Mouse (Mus musculus) left cerebral cortex, postnatal 4 days (tissue): ENCODE data around the gene Klc3. TPM values are rescaled to one million over a fixed set of nuclear protein-coding genes. Genes with fewer than 3 reads are reported as not detected.
A peak's percentile ranks its signal among the peaks of the same experiment; 100 is the strongest.

Experiments
- DNase-seq: peaks from one replicate; pipeline ENCODE4 v3.0.0-alpha.2; 2022
- intact Hi-C: fragments of 180-260 bp; cut with DNase I; formaldehyde crosslinking; loops from one replicate; pipeline ENCODE4 v1.15.1; 2025
- total RNA-seq, 2 experiments: library from RNA; stranded (reverse); gene quantifications; 2 replicates each; pipeline ENCODE4 v1.2.3; 2021

Gene Klc3
- total RNA-seq, 2 experiments from 2014 or later, result 1.2 to 1.3 TPM

- intact Hi-C loops, result no loop called here
- DNase-seq, result no peak
Measured at GRCm38 (mm10) chr7:19410766-19411344, 7.0 kb upstream of the Klc3 start.

GRCm38 (mm10) chr7:19409753-19410152 is 5.8 kb upstream of the Klc3 start:
- intact Hi-C loops, result loop anchor here (10.0 kb wide), 1 partner anchor 295 kb away; no protein-coding TSS in a partner anchor
- no peak for DNase-seq

GRCm38 (mm10) chr7:19405417-19405816 is 1.5 kb upstream of the Klc3 start:
- peak; percentile 78 for DNase-seq
- intact Hi-C loops, result loop anchor here (10.0 kb wide), 1 partner anchor 299 kb away; no protein-coding TSS in a partner anchor

- intact Hi-C loops, result loop anchor here (10.0 kb wide), 1 partner anchor 300 kb away; no protein-coding TSS in a partner anchor
- DNase-seq, result no peak
Measured at GRCm38 (mm10) chr7:19404476-19404875, 572 bp upstream of the Klc3 start, which contains the start of gene Ckm. Gene Ckm (plus strand): TSS chr7:19404776.

DNA sequence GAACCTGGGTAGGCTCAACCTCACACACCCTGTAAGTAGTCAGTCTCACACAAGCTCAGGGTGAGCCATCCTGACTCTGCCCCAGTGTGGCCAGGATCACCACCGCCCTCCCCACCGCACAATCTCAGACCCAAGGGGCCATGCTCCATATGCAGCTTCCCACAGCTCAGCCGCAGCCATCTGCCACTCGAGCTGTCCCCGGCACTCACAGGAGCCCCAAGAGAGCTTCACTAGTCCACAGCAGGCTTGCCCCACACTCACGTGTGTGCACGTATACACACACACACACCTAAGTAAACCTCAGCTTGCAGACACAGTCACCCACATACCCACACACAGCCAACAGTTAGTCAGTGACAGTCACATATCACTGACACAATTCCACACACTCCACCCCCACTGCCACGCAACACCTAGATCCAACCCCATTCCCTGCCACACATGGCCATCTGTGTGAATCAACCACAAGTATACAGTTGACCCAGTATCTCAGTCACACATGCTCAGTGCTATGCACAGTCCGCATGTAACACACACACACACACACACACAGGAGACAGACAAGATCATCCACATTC is 1.3 kb downstream of the Klc3 start:
- DNase-seq, result no peak
- intact Hi-C loops, result loop anchor here (10.0 kb wide), 1 partner anchor 302 kb away; no protein-coding TSS in a partner anchor

DNA sequence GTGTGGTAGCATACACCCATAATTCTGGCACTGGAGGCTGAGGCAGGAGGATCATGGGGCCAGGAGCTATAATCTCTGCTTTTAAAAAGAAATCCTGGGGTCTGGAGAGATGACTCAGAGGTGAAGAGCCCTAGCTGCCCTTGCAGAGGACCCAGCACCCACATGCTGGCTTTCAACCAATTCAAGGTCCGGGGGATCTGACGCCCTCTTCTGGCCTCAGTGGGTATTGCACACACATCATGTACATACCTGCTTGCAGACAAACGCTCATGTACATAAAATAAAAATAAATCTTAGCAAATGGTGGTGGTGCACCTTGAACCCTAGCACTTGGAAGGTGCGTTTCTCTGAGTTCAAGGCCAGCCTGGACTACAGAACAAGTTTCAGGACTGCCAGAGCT is 3.0 kb downstream of the Klc3 start:
- intact Hi-C loops, result loop anchor here (10.0 kb wide), 1 partner anchor 304 kb away; no protein-coding TSS in a partner anchor
- no peak for DNase-seq

- intact Hi-C loops, result loop anchor here (10.0 kb wide), 1 partner anchor 305 kb away; no protein-coding TSS in a partner anchor
- DNase-seq, result no peak
Measured at GRCm38 (mm10) chr7:19399496-19400280, 4.2 kb downstream of the Klc3 start.

GRCm38 (mm10) chr7:19394484-19394883 is 9.4 kb downstream of the Klc3 start:
- intact Hi-C loops, result no loop called here
- DNase-seq, result no peak

DNA sequence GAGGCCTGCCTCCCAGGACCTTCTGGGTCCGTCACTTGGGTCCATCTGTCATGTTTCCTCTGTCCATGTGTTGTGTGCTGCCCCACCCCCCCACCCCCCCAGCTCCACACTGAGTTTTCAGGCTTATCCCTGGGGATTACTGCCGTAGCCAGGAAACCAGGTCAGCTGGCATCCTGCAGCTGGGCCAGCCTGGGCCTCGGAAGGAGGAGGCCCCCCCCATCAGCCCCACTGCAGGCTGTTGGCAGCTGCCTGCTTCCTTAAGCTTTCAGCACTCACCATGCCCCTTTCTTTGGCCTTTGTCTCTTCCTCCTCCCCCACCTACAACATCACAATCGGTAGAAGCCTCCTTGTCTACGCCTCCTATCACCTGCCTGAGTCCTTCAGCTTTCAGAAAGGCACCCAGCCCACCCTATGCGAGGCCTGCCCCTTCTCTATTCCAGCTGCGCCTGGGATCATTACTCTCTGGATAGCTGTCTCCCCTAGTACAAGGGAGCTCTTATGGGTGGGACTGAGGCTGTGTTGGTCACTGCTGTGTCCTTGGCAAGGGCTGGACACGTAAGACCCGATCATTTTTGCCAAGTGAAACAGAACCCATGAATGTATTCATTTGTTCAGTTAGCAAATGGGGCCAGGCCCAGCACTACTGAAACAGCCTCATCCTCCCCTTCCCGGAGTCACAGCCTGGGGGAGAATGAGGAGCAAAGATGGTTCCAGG is 15.0 kb downstream of the Klc3 start:
- DNase-seq, result peak; percentile 41
- intact Hi-C loops, result no loop called here

DNA sequence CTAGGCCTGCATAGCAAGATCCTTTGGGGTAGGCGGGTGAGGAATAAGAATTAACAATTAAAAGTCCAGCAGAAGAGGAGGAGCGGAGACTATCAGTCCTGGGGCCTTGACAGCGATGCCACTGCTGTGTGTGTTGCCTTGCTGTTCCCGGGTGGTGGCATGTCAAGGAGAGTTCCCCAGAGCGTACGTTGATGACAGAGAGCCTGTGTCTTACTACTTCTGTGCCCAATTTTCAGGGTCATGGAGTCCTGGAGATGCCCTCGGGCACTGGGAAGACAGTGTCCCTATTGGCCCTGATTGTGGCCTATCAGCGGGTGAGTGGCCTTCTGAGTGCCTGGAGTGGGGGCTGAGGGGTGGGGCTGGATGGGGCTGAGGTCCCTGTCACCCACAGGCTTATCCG is 20.2 kb downstream of the Klc3 start:
- DNase-seq, result no peak
- intact Hi-C loops, result no loop called here

GRCm38 (mm10) chr7:19382166-19382541 is 21.8 kb downstream of the Klc3 start:
- no peak for DNase-seq

GRCm38 (mm10) chr7:19381377-19382165 is 22.3 kb downstream of the Klc3 start, which contains the start of gene Ercc2:
Gene Ercc2 (plus strand): TSS chr7:19382010.
- peak; percentile 99 for DNase-seq
- intact Hi-C loops, result no loop called here

More at GRCm38 (mm10) chr7:19382166-19382541, 21.8 kb downstream of the Klc3 start:
- intact Hi-C loops, result no loop called here

- no peak for DNase-seq
- intact Hi-C loops, result no loop called here
Measured at GRCm38 (mm10) chr7:19378049-19378448, 25.9 kb downstream of the Klc3 start.

DNA sequence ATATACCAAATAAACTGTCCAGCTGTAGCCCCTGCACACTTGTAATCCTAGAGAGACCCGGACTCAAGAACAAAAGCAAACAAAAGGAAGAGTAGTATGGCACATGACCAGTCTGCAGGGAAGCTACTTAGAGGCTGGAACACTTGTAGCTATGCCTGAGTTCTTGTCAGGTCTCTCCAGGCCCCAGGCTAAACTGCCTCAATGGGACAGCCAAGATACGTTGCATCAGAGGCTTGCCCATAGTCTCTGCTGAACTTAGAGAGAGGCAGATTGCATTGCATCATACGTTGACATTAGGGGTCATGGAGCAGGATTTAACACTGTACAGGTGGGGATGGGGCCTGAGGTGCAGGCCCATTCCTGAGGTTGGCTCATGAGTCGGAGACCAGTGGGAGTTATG is 27.9 kb downstream of the Klc3 start:
- DNase-seq, result no peak
- intact Hi-C loops, result no loop called here

DNA sequence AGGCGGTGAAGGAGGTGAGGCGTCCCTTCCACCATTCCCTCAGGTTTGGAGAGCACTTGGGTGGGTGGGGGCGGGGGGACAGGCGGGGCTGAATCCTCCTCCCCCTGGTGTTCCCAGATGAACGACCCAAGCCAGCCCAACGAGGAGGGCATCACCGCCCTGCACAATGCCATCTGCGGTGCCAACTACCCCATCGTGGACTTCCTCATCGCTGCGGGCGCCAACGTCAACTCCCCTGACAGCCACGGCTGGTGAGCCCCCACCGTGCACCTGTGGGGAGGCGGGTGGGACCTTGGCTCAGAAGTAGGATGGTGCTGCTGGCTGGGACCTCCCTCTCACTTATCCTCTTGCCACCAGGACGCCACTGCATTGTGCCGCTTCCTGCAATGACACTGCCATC is 28.5 kb downstream of the Klc3 start:
- intact Hi-C loops, result no loop called here
- DNase-seq, result no peak

DNA sequence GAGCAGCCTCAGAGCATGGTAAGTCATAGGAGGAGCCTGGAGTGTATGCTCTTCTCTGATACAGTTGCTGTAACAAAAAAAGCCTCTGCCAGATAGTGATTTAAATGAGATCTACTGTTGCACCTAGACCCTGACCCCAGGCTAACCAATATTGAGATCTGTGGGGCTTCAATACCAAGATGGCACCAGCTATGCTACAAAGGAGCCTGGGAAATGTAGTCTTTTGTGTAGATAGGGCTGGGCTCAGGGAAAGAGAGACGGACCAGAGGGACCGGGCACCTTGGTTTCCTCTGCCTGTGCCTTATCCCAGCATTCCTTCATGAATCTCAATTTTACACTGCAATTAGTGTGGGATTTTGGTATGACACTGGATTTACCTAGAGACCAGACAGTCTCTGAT is 30.5 kb downstream of the Klc3 start:
- intact Hi-C loops, result no loop called here
- DNase-seq, result no peak

DNA sequence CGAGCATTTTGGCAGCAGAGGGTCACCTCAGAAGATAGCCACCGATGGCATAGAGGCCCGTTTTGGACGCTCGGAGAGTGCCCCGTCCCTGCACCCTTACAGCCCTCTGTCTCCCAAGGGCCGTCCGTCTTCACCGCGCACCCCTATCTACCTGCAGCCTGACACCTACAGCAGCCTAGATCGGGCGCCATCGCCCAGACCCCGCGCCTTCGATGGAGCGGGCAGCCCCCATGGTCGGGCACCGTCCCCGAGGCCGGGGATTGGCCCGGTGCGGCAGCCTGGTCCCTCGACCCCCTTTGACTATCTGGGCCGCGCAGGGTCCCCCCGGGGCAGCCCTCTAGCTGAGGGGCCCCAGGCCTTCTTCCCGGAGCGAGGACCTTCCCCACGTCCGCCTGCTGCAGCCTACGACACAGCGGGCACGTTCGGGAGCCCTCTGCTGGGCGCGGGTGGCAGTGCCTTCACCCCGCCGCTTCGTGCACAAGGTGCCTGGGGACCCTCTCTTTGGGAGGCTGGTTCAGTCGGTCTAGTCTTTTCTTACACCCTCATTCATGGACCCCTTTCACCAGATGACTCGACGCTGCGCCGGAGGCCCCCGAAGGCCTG is 34.0 kb downstream of the Klc3 start:
- intact Hi-C loops, result no loop called here

DNA sequence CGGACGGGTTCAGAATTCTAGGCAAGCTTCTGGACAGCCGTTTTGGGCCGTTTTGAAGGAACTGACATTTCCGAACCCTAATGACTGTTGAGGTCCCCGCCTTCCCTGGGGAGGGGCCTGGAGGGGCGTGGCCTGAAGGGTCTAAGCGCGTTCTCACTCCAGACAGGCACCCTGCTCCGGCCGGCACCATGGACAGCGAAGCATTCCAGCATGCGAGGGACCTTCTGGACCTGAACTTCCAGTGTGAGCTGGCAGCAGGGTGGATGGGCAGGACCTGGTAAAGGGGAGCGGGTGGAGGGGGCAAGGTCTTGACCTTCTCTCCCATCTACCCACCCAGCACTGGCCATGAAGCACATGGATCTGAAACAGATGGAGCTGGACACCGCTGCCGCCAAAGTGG is 35.5 kb downstream of the Klc3 start:
- no peak for DNase-seq

More for the DNA sequence above, 34.0 kb downstream of the Klc3 start:
- peak; percentile 75 for DNase-seq

GRCm38 (mm10) chr7:19365376-19365775 is 38.5 kb downstream of the Klc3 start:
- intact Hi-C loops, result no loop called here

More for the DNA sequence above, 35.5 kb downstream of the Klc3 start:
- intact Hi-C loops, result no loop called here

GRCm38 (mm10) chr7:19363881-19364280 is 40.0 kb downstream of the Klc3 start:
- DNase-seq, result peak; percentile 62
- intact Hi-C loops, result no loop called here

More at GRCm38 (mm10) chr7:19365376-19365775, 38.5 kb downstream of the Klc3 start:
- DNase-seq, result no peak
